Mouse (Mus musculus) lung, embryonic 15.5 days (tissue): ENCODE results near the gene Cnih3. TPM values are rescaled to one million over a fixed set of nuclear protein-coding genes. Genes with fewer than 3 reads are reported as not detected.
A peak's percentile ranks its signal among the peaks of the same experiment; 100 is the strongest.

Source experiments
- ATAC-seq: fragments of 200-750 bp; cut with Nextera tagmentation; 2 replicates; pipeline ENCODE4 v1.8.0; 2017; ENCODE audit warnings: moderate number of reproducible peaks, borderline replicate concordance; ENCODE audit not compliant: low FRiP score, low TSS enrichment; ENCODE audit errors: extremely low read depth
- H3K27ac ChIP-seq: fragments of 300-500 bp; sonication (generic); 2 replicates; pipeline ENCODE4 v1.5.1; 2015; ENCODE audit warnings: moderate library complexity, mild to moderate bottlenecking, inconsistent platforms
- H3K27me3 ChIP-seq: fragments of 300-500 bp; sonication (generic); 2 replicates; pipeline ENCODE4 v1.6.1; 2015; ENCODE audit warnings: inconsistent platforms
- H3K36me3 ChIP-seq: fragments of 300-500 bp; sonication (generic); 2 replicates; pipeline ENCODE4 v1.6.1; 2015; ENCODE audit warnings: inconsistent platforms
- H3K4me1 ChIP-seq: fragments of 300-500 bp; sonication (generic); 2 replicates; pipeline ENCODE4 v1.6.1; 2015; ENCODE audit warnings: inconsistent platforms
- H3K4me2 ChIP-seq: fragments of 300-500 bp; sonication (generic); 2 replicates; pipeline ENCODE4 v1.6.1; 2015; ENCODE audit warnings: inconsistent platforms, mild to moderate bottlenecking, moderate library complexity
- H3K4me3 ChIP-seq: fragments of 300-500 bp; sonication (generic); 2 replicates; pipeline ENCODE4 v1.5.1; 2015; ENCODE audit warnings: mild to moderate bottlenecking, inconsistent platforms
- H3K9ac ChIP-seq: fragments of 300-500 bp; sonication (generic); 2 replicates; pipeline ENCODE4 v1.6.1; 2015; ENCODE audit warnings: inconsistent platforms
- H3K9me3 ChIP-seq: fragments of 300-500 bp; sonication (generic); 2 replicates; pipeline ENCODE4 v1.6.1; 2016; ENCODE audit warnings: inconsistent platforms
- WGBS: fragments of 180-500 bp; shearing (Covaris S2); methylation state at CpG from one replicate; pipeline ENCODE4 v1.1.7; 2015; 5-methylcytosine and 5-hydroxymethylcytosine counted together
- polyA plus RNA-seq: library from polyadenylated mRNA; unstranded; fragments of >200 nt; fragmentation: Nextera tagmentation; extraction: Ambion mirVana; gene quantifications from 2 replicates; pipeline ENCODE4 v1.2.1, GENCODE M21; 2015

Cnih3 gene
- polyA plus RNA-seq, 1 experiment from 2014 or later = 0.27 TPM

GRCm38 (mm10) chr1:181462051-181462905, 109.8 kb downstream of the Cnih3 start:
- Histone ChIP-seq H3K9me3 (no peaks in the 10 kb centered on the region), H3K4me3 (no peak overlapping the region), H3K27ac (no peak overlapping the region), H3K9ac (no peak overlapping the region), H3K4me2 (no peak overlapping the region), H3K36me3 (no peaks in the 10 kb centered on the region), H3K27me3 (no peaks in the 10 kb centered on the region), H3K4me1 (peaks cover 9% of the 10 kb centered on the region; the same call in 1 of the 2 replicates)
- WGBS = 32% methylated on average over 8 of the region's 8 CpGs
- ATAC-seq = no peak

- Histone ChIP-seq H3K9me3 (no peaks in the 10 kb centered on the region), H3K4me2 (no peak overlapping the region), H3K4me3 (no peak overlapping the region), H3K27ac (no peak overlapping the region), H3K27me3 (no peaks in the 10 kb centered on the region), H3K36me3 (no peaks in the 10 kb centered on the region), H3K4me1 (peaks cover 9% of the 10 kb centered on the region; the same call in 1 of the 2 replicates), H3K9ac (no peak overlapping the region)
- no peak for ATAC-seq
- WGBS = 65% methylated on average over 6 of the region's 6 CpGs
These were observed 110.4 kb downstream of the Cnih3 start for GRCm38 (mm10) chr1:181462906-181463179.

GRCm38 (mm10) chr1:181465027-181465426, 112.6 kb downstream of the Cnih3 start:
- Histone ChIP-seq H3K9me3 (no peaks in the 10 kb centered on the region), H3K27me3 (no peaks in the 10 kb centered on the region), H3K9ac (no peak overlapping the region), H3K4me3 (no peak overlapping the region), H3K4me2 (no peak overlapping the region), H3K36me3 (no peaks in the 10 kb centered on the region), H3K4me1 (peaks cover 9% of the 10 kb centered on the region; the same call in 1 of the 2 replicates), H3K27ac (no peak overlapping the region)
- 40% methylated on average over 5 of the region's 5 CpGs for WGBS
- no peak for ATAC-seq

- H3K4me2 ChIP-seq = no peak overlapping the region
- H3K4me1 ChIP-seq = peaks cover 9% of the 10 kb centered on the region; the same call in 1 of the 2 replicates
- no peak for ATAC-seq
- no peaks in the 10 kb centered on the region for H3K9me3 ChIP-seq
- H3K36me3 ChIP-seq = no peaks in the 10 kb centered on the region
- 92% methylated on average over 6 of the region's 6 CpGs for WGBS
- H3K9ac ChIP-seq = no peak overlapping the region
- H3K27me3 ChIP-seq = no peaks in the 10 kb centered on the region
- no peak overlapping the region for H3K4me3 ChIP-seq
- no peak overlapping the region for H3K27ac ChIP-seq
These were observed 113.6 kb downstream of the Cnih3 start for GRCm38 (mm10) chr1:181466040-181466439.

GRCm38 (mm10) chr1:181466601-181467320, 114.3 kb downstream of the Cnih3 start:
- no peaks in the 10 kb centered on the region for H3K36me3 ChIP-seq
- peak; percentile 46; the same call in 1 of the 2 replicates for ATAC-seq
- no peak overlapping the region for H3K4me3 ChIP-seq
- peak overlapping the region; percentile 3; the same call in 1 of the 2 replicates for H3K4me2 ChIP-seq
- H3K9ac ChIP-seq = no peak overlapping the region
- H3K9me3 ChIP-seq = no peaks in the 10 kb centered on the region
- H3K27me3 ChIP-seq = no peaks in the 10 kb centered on the region
- no peak overlapping the region for H3K27ac ChIP-seq
- peaks cover 9% of the 10 kb centered on the region; the same call in 1 of the 2 replicates for H3K4me1 ChIP-seq
- 52% methylated on average over 17 of the region's 17 CpGs for WGBS

- H3K4me1 ChIP-seq = peaks cover 9% of the 10 kb centered on the region; the same call in 1 of the 2 replicates
- 93% methylated on average over 6 of the region's 6 CpGs for WGBS
- no peak overlapping the region for H3K4me2 ChIP-seq
- H3K9ac ChIP-seq = no peak overlapping the region
- ATAC-seq = no peak
- no peaks in the 10 kb centered on the region for H3K27me3 ChIP-seq
- H3K4me3 ChIP-seq = no peak overlapping the region
- no peaks in the 10 kb centered on the region for H3K36me3 ChIP-seq
- H3K27ac ChIP-seq = no peak overlapping the region
- no peaks in the 10 kb centered on the region for H3K9me3 ChIP-seq
These were observed 114.9 kb downstream of the Cnih3 start for GRCm38 (mm10) chr1:181467321-181467670.

GRCm38 (mm10) chr1:181469415-181469814, 117.0 kb downstream of the Cnih3 start:
- WGBS = 67% methylated on average over 8 of the region's 8 CpGs
- no peak overlapping the region for H3K9ac ChIP-seq
- no peak overlapping the region for H3K4me3 ChIP-seq
- H3K4me2 ChIP-seq = no peak overlapping the region
- H3K36me3 ChIP-seq = no peaks in the 10 kb centered on the region
- H3K27me3 ChIP-seq = no peaks in the 10 kb centered on the region
- no peak for ATAC-seq
- no peaks in the 10 kb centered on the region for H3K9me3 ChIP-seq
- H3K27ac ChIP-seq = no peak overlapping the region
- peaks cover 17% of the 10 kb centered on the region; the same call in 1 of the 2 replicates for H3K4me1 ChIP-seq

- 52% methylated on average over 8 of the region's 8 CpGs for WGBS
- no peak overlapping the region for H3K9ac ChIP-seq
- no peak for ATAC-seq
- H3K4me2 ChIP-seq = no peak overlapping the region
- peaks cover 11% of the 10 kb centered on the region; the same call in 1 of the 2 replicates for H3K4me1 ChIP-seq
- H3K4me3 ChIP-seq = no peak overlapping the region
- no peak overlapping the region for H3K27ac ChIP-seq
- no peaks in the 10 kb centered on the region for H3K36me3 ChIP-seq
- H3K27me3 ChIP-seq = no peaks in the 10 kb centered on the region
- H3K9me3 ChIP-seq = no peaks in the 10 kb centered on the region
These were observed 123.7 kb downstream of the Cnih3 start for GRCm38 (mm10) chr1:181476141-181476540.

GRCm38 (mm10) chr1:181476557-181476956, 124.1 kb downstream of the Cnih3 start:
- no peak overlapping the region for H3K4me3 ChIP-seq
- no peak overlapping the region for H3K27ac ChIP-seq
- no peak for ATAC-seq
- H3K36me3 ChIP-seq = no peaks in the 10 kb centered on the region
- no peak overlapping the region for H3K9ac ChIP-seq
- no peaks in the 10 kb centered on the region for H3K27me3 ChIP-seq
- H3K4me2 ChIP-seq = no peak overlapping the region
- 50% methylated on average over 6 of the region's 6 CpGs for WGBS
- no peaks in the 10 kb centered on the region for H3K9me3 ChIP-seq
- peaks cover 11% of the 10 kb centered on the region; the same call in 1 of the 2 replicates for H3K4me1 ChIP-seq

- H3K36me3 ChIP-seq = no peaks in the 10 kb centered on the region
- no peaks in the 10 kb centered on the region for H3K9me3 ChIP-seq
- H3K9ac ChIP-seq = no peak overlapping the region
- 68% methylated on average over 5 of the region's 5 CpGs for WGBS
- H3K27ac ChIP-seq = no peak overlapping the region
- H3K27me3 ChIP-seq = no peaks in the 10 kb centered on the region
- no peak overlapping the region for H3K4me2 ChIP-seq
- no peaks in the 10 kb centered on the region for H3K4me1 ChIP-seq
- no peak overlapping the region for H3K4me3 ChIP-seq
- no peak for ATAC-seq
These were observed 132.3 kb downstream of the Cnih3 start for GRCm38 (mm10) chr1:181484696-181485095.

- H3K27me3 ChIP-seq = no peaks in the 10 kb centered on the region
- H3K4me1 ChIP-seq = peaks cover 6% of the 10 kb centered on the region
- no peak overlapping the region for H3K4me2 ChIP-seq
- no peak overlapping the region for H3K27ac ChIP-seq
- H3K4me3 ChIP-seq = no peak overlapping the region
- H3K9me3 ChIP-seq = no peaks in the 10 kb centered on the region
- WGBS = 87% methylated on average over 2 of the region's 2 CpGs
- no peak overlapping the region for H3K9ac ChIP-seq
- ATAC-seq = no peak
- H3K36me3 ChIP-seq = no peaks in the 10 kb centered on the region
These were observed 151.0 kb downstream of the Cnih3 start for GRCm38 (mm10) chr1:181503471-181503870.

GRCm38 (mm10) chr1:181505367-181505766, 152.9 kb downstream of the Cnih3 start:
- H3K4me3 ChIP-seq = no peak overlapping the region
- ATAC-seq = no peak
- H3K4me1 ChIP-seq = peaks cover 6% of the 10 kb centered on the region
- no peaks in the 10 kb centered on the region for H3K27me3 ChIP-seq
- no peak overlapping the region; the same call in 1 of the 2 replicates for H3K27ac ChIP-seq
- WGBS = 24% methylated on average over 8 of the region's 8 CpGs
- H3K4me2 ChIP-seq = peak overlapping the region; percentile 14; the same call in 1 of the 2 replicates
- H3K36me3 ChIP-seq = no peaks in the 10 kb centered on the region
- H3K9me3 ChIP-seq = no peaks in the 10 kb centered on the region
- no peak overlapping the region for H3K9ac ChIP-seq
